Mouse (Mus musculus) heart, adult 2 months (tissue): ENCODE measurements around the gene Gm45623. TPM values are rescaled to one million over a fixed set of nuclear protein-coding genes. Genes with fewer than 3 reads are reported as not detected.

Source experiments
- DNase-seq, 2 experiments: peaks; one replicate each; pipeline ENCODE4 v3.0.0; 2021
- H3K27ac ChIP-seq: fragments of 200-600 bp; 2 replicates; pipeline ENCODE4 v1.8.1; 2022
- H3K27me3 ChIP-seq: fragments of 200-500 bp; 2 replicates; pipeline ENCODE4 v1.6.1; 2012; ENCODE audit warnings: mild to moderate bottlenecking, low read length, inconsistent platforms, mixed read lengths; ENCODE audit not compliant: control insufficient read depth, insufficient read depth
- H3K36me3 ChIP-seq: fragments of 200-500 bp; 2 replicates; pipeline ENCODE4 v1.6.1; 2012; ENCODE audit warnings: low read length, inconsistent platforms; ENCODE audit not compliant: control insufficient read depth, insufficient read depth
- H3K4me1 ChIP-seq: fragments of 200-500 bp; 2 replicates; pipeline ENCODE4 v1.6.1; 2011; ENCODE audit warnings: low read length; ENCODE audit not compliant: control insufficient read depth, insufficient read depth
- H3K4me3 ChIP-seq: fragments of 200-600 bp; 2 replicates; pipeline ENCODE4 v1.8.1; 2022
- H3K79me2 ChIP-seq: fragments of 200-500 bp; replicated peaks from 2 replicates; pipeline ENCODE4 v1.6.1; 2012; ENCODE audit warnings: mild to moderate bottlenecking, inconsistent platforms, low read length, moderate library complexity, mixed read lengths; ENCODE audit not compliant: control insufficient read depth, insufficient read depth
- H3K9ac ChIP-seq: fragments of 200-500 bp; 2 replicates; pipeline ENCODE4 v1.6.1; 2012; ENCODE audit warnings: low read depth, mild to moderate bottlenecking, control low read depth, inconsistent platforms, low read length, mixed read lengths
- CTCF ChIP-seq: fragments of 200-600 bp; IDR thresholded peaks from 2 replicates; pipeline ENCODE4 v1.8.1; 2022; ENCODE audit warnings: antibody characterized with exemption, mild to moderate bottlenecking, moderate library complexity
- EP300 ChIP-seq: fragments of 200-500 bp; IDR thresholded peaks from 2 replicates; pipeline ENCODE4 v1.6.1; 2011; ENCODE audit warnings: low read depth, low read length, control low read depth; ENCODE audit not compliant: insufficient read depth
- POLR2A ChIP-seq: fragments of 200-500 bp; IDR thresholded peaks from 2 replicates; pipeline ENCODE4 v1.6.1; 2011; ENCODE audit warnings: mild to moderate bottlenecking, low read depth, low read length, control low read depth; ENCODE audit not compliant: insufficient read depth
- WGBS: fragments of 180-500 bp; shearing (Covaris S2); methylation state at CpG from one replicate; pipeline ENCODE4 v1.1.7; 2018; 5-methylcytosine and 5-hydroxymethylcytosine counted together
- intact Hi-C: fragments of 180-260 bp; cut with DNase I; formaldehyde crosslinking; loops from one replicate; pipeline ENCODE4 v1.15.1; 2025
- polyA plus RNA-seq: library from polyadenylated mRNA; depleted of rRNA; stranded (reverse); fragments of >200 nt; gene quantifications from 2 replicates; pipeline ENCODE4 v1.2.3, GENCODE M21; 2012
- total RNA-seq, 2 experiments: library from RNA; stranded (reverse); gene quantifications; 2 replicates each; pipeline ENCODE4 v1.2.3; 2021

Gm45623 gene
- total and polyA plus RNA-seq, 3 experiments: not detected

GRCm38 (mm10) chr13:56770786-56771185 lies 17.2 kb upstream of the Gm45623 start:
- no peaks in the 10 kb centered on the region for H3K27me3 ChIP-seq
- no peaks in the 10 kb centered on the region for H3K4me1 ChIP-seq
- H3K36me3 ChIP-seq: no peaks in the 10 kb centered on the region
- no peak for DNase-seq
- WGBS: 63% methylated on average over 5 of the region's 5 CpGs
- no peak overlapping the region for H3K27ac ChIP-seq
- no peaks in the 10 kb centered on the region for H3K79me2 ChIP-seq
- H3K9ac ChIP-seq: no peak overlapping the region
- no peak overlapping the region for H3K4me3 ChIP-seq
- TF ChIP-seq EP300 (no peak), CTCF (peak; percentile 33)
- intact Hi-C loops: no loop called here

- H3K27ac ChIP-seq: no peak overlapping the region
- no peak for DNase-seq
- H3K4me3 ChIP-seq: no peak overlapping the region
- TF ChIP-seq EP300 (no peak), POLR2A (no peak), CTCF (no peak)
- H3K4me1 ChIP-seq: no peaks in the 10 kb centered on the region
- no peak overlapping the region for H3K9ac ChIP-seq
- intact Hi-C loops: no loop called here
- no peaks in the 10 kb centered on the region for H3K79me2 ChIP-seq
- 83% methylated on average over 1 of the region's 1 CpGs for WGBS
- H3K36me3 ChIP-seq: no peaks in the 10 kb centered on the region
- H3K27me3 ChIP-seq: no peaks in the 10 kb centered on the region
These were observed 16.5 kb upstream of the Gm45623 start for GRCm38 (mm10) chr13:56770136-56770578.

- intact Hi-C loops: no loop called here
- no peaks in the 10 kb centered on the region for H3K4me1 ChIP-seq
- no peaks in the 10 kb centered on the region for H3K27me3 ChIP-seq
- no peak for DNase-seq
- WGBS: 65% methylated on average over 4 of the region's 4 CpGs
- no peaks in the 10 kb centered on the region for H3K79me2 ChIP-seq
- H3K36me3 ChIP-seq: no peaks in the 10 kb centered on the region
- TF ChIP-seq POLR2A (no peak), EP300 (no peak), CTCF (no peak)
- H3K27ac ChIP-seq: no peak overlapping the region
- H3K4me3 ChIP-seq: no peak overlapping the region
- no peak overlapping the region for H3K9ac ChIP-seq
These were observed 15.8 kb upstream of the Gm45623 start for GRCm38 (mm10) chr13:56769431-56769830.

GRCm38 (mm10) chr13:56766211-56766610 lies 12.6 kb upstream of the Gm45623 start:
- Histone ChIP-seq H3K79me2 (no peaks in the 10 kb centered on the region), H3K27ac (no peak overlapping the region), H3K4me1 (no peaks in the 10 kb centered on the region), H3K9ac (no peak overlapping the region), H3K4me3 (no peak overlapping the region), H3K36me3 (no peaks in the 10 kb centered on the region), H3K27me3 (peaks cover 2% of the 10 kb centered on the region; the same call in 1 of the 2 replicates)
- intact Hi-C loops: no loop called here
- DNase-seq: no peak
- WGBS: 25% methylated on average over 5 of the region's 5 CpGs
- TF ChIP-seq POLR2A (no peak), EP300 (no peak), CTCF (no peak)

GRCm38 (mm10) chr13:56765284-56766032 lies 11.8 kb upstream of the Gm45623 start:
- Histone ChIP-seq H3K36me3 (no peaks in the 10 kb centered on the region), H3K27ac (no peak overlapping the region), H3K4me3 (peak overlapping the region; percentile 11), H3K9ac (0 out of 2 replicates have a peak overlapping the region, but pooled peaks have one; percentile 17), H3K79me2 (no peaks in the 10 kb centered on the region), H3K27me3 (peaks cover 2% of the 10 kb centered on the region; the same call in 1 of the 2 replicates), H3K4me1 (no peaks in the 10 kb centered on the region)
- intact Hi-C loops: no loop called here
- TF ChIP-seq POLR2A (no peak), EP300 (no peak), CTCF (no peak)
- 23% methylated on average over 25 of the region's 25 CpGs for WGBS
- no peak for DNase-seq

GRCm38 (mm10) chr13:56762446-56763229 lies 9.0 kb upstream of the Gm45623 start:
- H3K9ac ChIP-seq: no peak overlapping the region
- TF ChIP-seq EP300 (no peak), POLR2A (no peak), CTCF (no peak)
- 42% methylated on average over 13 of the region's 13 CpGs for WGBS
- H3K4me1 ChIP-seq: no peaks in the 10 kb centered on the region
- H3K27me3 ChIP-seq: peaks cover 2% of the 10 kb centered on the region; the same call in 1 of the 2 replicates
- intact Hi-C loops: no loop called here
- H3K36me3 ChIP-seq: no peaks in the 10 kb centered on the region
- H3K79me2 ChIP-seq: no peaks in the 10 kb centered on the region
- no peak overlapping the region for H3K27ac ChIP-seq
- DNase-seq: no peak
- no peak overlapping the region for H3K4me3 ChIP-seq
